Mouse (Mus musculus) left cerebral cortex, postnatal 10 days (tissue): ENCODE measurements around the gene Pdlim7. TPM values are rescaled to one million over a fixed set of nuclear protein-coding genes. Genes with fewer than 3 reads are reported as not detected.

Experiments
- DNase-seq, 2 experiments: peaks; one replicate each; pipeline ENCODE4 v3.0.0; 2021 to 2022; ENCODE audit warnings: low spot score in 2 of 2, mixed read lengths in 1 of 2; ENCODE audit errors: extremely low spot score in 1 of 2
- intact Hi-C: fragments of 180-260 bp; cut with DNase I; formaldehyde crosslinking; loops from one replicate; pipeline ENCODE4 v1.15.1; 2025
- total RNA-seq, 2 experiments: library from RNA; stranded (reverse); gene quantifications; 2 replicates each; pipeline ENCODE4 v1.2.3; 2021

Pdlim7 gene
- total RNA-seq, 2 experiments from 2014 or later, result 60.1 to 61.4 TPM

GRCm38 (mm10) chr13:55523951-55524600, 10.6 kb upstream of the Pdlim7 start:
- DNase-seq, result no peak
- intact Hi-C loops, result no loop called here

GRCm38 (mm10) chr13:55523278-55523677, 9.8 kb upstream of the Pdlim7 start:
- DNase-seq, result peak in 1 of 2 experiments; percentile 84
- intact Hi-C loops, result no loop called here

DNA sequence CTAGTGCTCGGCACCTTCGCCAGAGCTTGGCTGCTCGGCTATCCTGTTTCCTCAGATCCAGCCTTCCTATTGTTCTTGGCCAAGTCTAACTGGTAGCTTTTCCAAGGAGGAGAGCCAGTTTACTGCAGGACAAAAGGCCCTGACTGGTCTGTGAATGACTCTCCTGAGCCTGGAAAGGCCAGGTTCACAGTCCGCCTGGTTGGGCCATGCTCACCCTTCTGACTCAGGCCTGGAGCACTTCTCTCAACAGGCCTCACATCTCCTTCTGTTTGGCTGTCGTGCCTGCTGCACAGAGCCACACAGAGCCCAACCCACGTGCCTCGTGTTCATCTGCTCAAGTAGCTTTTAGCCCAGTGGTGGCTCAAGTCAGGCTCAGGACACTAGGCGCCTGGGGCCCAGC, 9.3 kb upstream of the Pdlim7 start:
- intact Hi-C loops, result no loop called here
- no peak for DNase-seq

DNA sequence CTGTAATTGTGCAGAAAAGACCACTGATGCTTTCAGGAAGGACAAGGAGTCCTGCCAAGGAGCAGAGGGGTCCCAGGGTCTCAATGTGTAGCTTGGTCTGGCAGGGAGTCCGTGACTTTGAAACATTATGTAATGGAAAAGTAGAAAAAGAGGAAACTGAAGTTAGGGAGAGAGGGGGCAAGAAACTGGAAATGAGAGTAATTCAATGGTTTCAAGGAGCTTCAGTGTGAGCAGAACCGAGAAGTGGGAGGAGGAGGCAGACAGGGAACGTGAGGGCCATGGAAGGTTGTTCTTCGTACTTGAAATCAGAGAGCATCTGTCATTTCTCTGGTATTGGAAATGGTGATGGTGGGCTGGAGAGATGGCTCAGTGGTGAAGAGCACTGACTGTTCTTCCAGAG, 6.1 kb upstream of the Pdlim7 start:
- no peak for DNase-seq
- intact Hi-C loops, result no loop called here

GRCm38 (mm10) chr13:55516955-55517354, 3.5 kb upstream of the Pdlim7 start:
- intact Hi-C loops, result loop anchor here (2.0 kb wide), 2 partner anchors 40 to 112 kb away; no protein-coding TSS in a partner anchor
- peak; percentile 87 to 89 for DNase-seq

DNA sequence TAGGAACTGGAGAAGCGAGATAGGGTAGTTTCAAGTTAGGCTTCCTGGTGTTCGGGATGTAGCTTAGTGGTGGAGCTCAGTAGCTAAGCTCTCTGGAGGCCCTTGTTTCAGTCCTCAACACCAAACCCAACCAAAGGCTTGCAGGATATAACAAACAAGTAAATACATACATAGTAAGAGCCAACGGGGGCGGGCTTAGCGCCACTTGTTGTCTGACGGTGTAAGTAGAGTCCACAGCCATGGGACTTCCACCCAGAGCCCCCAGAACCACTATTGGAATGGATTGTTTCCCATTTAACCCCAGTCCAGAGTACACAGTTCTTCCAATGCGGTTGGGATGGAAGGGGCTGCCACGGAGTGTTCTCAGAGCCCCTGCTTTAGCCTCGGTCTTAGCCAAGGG, 352 bp upstream of the Pdlim7 start:
- intact Hi-C loops, result loop anchor here (5.0 kb wide), 1 partner anchor 92 kb away; no protein-coding TSS in a partner anchor
- no peak for DNase-seq

DNA sequence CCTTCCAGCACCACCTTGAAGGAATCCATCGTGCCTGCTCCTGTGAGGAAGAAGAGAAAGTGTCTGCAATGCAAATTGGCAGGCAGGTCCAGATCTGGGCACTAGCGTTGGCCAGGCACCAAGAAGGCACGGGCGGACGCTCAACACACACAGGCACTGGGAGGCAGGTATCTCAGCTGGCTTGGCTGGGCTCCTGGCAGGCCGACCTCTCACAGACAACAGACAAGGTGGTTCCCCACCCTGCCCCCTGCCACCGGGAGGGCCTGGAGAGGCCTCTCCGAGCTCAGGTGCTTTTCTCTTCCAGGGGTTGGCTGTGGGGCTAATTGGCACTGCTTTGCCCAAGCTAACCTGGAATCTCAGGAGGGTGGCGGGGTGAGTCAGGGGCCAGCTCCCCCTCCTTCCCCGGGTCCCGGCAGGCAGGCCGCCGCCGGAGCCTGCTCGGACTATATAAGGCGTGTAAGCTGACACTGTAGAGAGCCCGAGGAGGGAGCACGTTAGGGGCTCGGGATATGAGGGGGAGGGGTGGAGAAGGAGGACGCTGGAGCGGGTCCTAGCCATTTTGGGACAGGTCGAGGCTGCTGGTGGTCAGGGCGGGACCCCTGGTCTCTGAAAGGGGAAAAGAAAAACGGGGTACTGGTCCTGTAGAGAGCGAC, 971 bp downstream of the Pdlim7 start:
- DNase-seq, result peak in 1 of 2 experiments; percentile 62
- intact Hi-C loops, result loop anchor here (5.0 kb wide), 1 partner anchor 90 kb away; no protein-coding TSS in a partner anchor

- DNase-seq, result no peak
- intact Hi-C loops, result loop anchor here (5.0 kb wide), 1 partner anchor 89 kb away; no protein-coding TSS in a partner anchor
Measured at GRCm38 (mm10) chr13:55511492-55511861, 2.0 kb downstream of the Pdlim7 start.

GRCm38 (mm10) chr13:55510668-55511491, 2.6 kb downstream of the Pdlim7 start:
- intact Hi-C loops, result loop anchor here (5.0 kb wide), 1 partner anchor 89 kb away; no protein-coding TSS in a partner anchor
- peak in 1 of 2 experiments; percentile 86 for DNase-seq

GRCm38 (mm10) chr13:55510332-55510667, 3.2 kb downstream of the Pdlim7 start:
- no peak for DNase-seq
- intact Hi-C loops, result loop anchor here (5.0 kb wide), 1 partner anchor 88 kb away; no protein-coding TSS in a partner anchor

- no peak for DNase-seq
- intact Hi-C loops, result no loop called here
Measured at GRCm38 (mm10) chr13:55508531-55508930, 4.9 kb downstream of the Pdlim7 start.

DNA sequence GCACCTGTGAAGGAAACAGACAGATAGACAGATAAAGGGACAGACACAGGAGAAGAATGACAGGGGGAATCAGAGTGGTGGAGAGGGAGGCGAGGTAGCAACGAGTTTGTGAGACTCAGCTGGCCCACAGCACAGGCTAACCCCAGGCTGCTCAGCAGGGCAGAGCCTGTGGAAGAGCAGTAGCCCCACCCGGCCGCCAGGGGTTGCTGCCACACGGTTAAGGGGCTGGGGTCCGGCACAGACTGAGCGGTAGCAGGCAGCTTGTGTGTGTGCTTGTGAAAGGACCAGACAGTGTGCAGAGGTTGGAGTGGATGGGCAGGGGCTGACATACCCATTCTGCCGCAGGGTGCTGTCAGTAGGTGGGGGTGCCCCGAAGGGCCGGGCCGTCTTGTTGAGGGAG, 5.6 kb downstream of the Pdlim7 start:
- DNase-seq, result no peak
- intact Hi-C loops, result no loop called here

DNA sequence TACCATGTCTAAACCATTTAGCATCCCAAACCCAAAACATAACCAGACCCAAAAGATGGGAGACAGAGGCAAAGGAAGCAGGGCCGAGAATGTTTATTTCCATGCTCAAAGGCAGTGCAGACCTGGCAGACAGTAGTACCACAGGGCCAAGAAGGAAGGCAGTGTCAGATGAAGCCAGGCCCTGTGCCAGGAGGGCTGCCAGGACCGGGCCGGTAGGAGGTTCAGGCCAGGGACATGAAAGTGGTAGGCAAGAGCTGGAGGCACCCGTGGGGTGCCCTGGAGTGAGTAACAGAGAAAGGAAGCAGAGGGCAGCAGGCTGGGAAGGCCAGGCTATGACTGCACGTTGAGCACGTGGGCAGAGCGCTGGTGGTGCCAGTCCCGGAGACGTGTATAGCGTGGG, 6.8 kb downstream of the Pdlim7 start:
- no peak for DNase-seq
- intact Hi-C loops, result no loop called here

DNA sequence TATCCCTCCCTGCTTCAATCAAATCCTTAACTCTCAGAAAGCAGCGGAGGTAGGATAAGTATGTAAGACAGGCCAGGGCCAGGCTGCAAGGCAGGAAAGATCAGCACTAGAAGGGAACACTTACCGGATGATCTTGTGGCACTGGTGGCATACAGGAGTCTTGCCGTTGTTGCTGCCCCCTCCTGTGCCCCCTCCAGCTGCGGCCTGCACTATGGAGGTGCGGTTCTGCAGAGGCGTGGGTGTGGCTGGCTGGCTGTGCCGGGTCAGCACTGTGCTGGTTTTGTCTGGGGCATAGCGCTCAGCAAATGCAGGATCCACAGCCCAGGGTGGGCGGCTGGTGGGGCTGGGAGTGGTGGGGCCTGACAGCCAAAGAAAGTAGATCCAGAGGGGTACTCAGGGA, 7.7 kb downstream of the Pdlim7 start:
- intact Hi-C loops, result no loop called here

GRCm38 (mm10) chr13:55504390-55504789, 9.1 kb downstream of the Pdlim7 start:
- DNase-seq, result no peak
- intact Hi-C loops, result no loop called here

More for the DNA sequence above, 7.7 kb downstream of the Pdlim7 start:
- no peak for DNase-seq

- no peak for DNase-seq
- intact Hi-C loops, result no loop called here
Measured at GRCm38 (mm10) chr13:55502405-55502804, 11.1 kb downstream of the Pdlim7 start.

GRCm38 (mm10) chr13:55500575-55500974, 12.9 kb downstream of the Pdlim7 start:
- intact Hi-C loops, result no loop called here
- DNase-seq, result no peak

GRCm38 (mm10) chr13:55498906-55499305, 14.6 kb downstream of the Pdlim7 start:
- DNase-seq, result no peak
- intact Hi-C loops, result no loop called here

GRCm38 (mm10) chr13:55496661-55497060, 16.8 kb downstream of the Pdlim7 start:
- DNase-seq, result no peak
- intact Hi-C loops, result no loop called here

DNA sequence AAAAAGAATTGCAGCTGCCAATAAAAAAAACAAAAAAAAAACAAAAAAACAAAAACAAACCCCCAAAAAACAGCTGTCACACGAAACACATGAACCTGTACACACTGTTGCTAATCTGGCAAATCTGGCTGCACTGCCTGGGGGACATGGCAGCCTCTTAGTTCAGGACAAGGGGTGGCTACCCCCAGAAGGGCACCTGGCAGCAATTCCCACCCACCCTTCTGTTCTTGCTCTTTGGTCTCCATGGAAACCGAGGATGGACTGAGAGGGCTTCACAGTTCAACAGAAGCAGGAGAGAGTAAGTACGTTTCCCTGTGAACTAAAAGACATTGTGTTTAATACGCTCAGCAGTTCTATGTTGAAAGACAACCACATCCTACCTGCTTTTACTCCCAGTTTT, 17.8 kb downstream of the Pdlim7 start:
- no peak for DNase-seq
- intact Hi-C loops, result no loop called here
